Mouse (Mus musculus) limb, embryonic 12.5 days (tissue): ENCODE results near the gene Ace3. TPM values are rescaled to one million over a fixed set of nuclear protein-coding genes. Genes with fewer than 3 reads are reported as not detected.

ENCODE experiments used
- ATAC-seq: fragments of 200-750 bp; cut with Nextera tagmentation; 2 replicates; pipeline ENCODE4 v1.8.0; 2017; ENCODE audit warnings: low read depth, moderate TSS enrichment; ENCODE audit not compliant: insufficient number of reproducible peaks, insufficient read depth, low FRiP score, low TSS enrichment
- H3K27ac ChIP-seq: fragments of 300-500 bp; sonication (generic); 2 replicates; pipeline ENCODE4 v1.5.1; 2016; ENCODE audit warnings: mild to moderate bottlenecking, moderate library complexity
- H3K27me3 ChIP-seq: fragments of 300-500 bp; sonication (generic); 2 replicates; pipeline ENCODE4 v1.6.1; 2016; ENCODE audit warnings: mild to moderate bottlenecking, moderate library complexity
- H3K36me3 ChIP-seq: fragments of 300-500 bp; sonication (generic); 2 replicates; pipeline ENCODE4 v1.6.1; 2016; ENCODE audit warnings: mild to moderate bottlenecking, moderate library complexity
- H3K4me1 ChIP-seq: fragments of 300-500 bp; sonication (generic); replicated peaks from 2 replicates; pipeline ENCODE4 v1.6.1; 2016
- H3K4me2 ChIP-seq: fragments of 300-500 bp; sonication (generic); 2 replicates; pipeline ENCODE4 v1.6.1; 2016; ENCODE audit warnings: mild to moderate bottlenecking, moderate library complexity
- H3K4me3 ChIP-seq: fragments of 300-500 bp; sonication (generic); replicated peaks from 2 replicates; pipeline ENCODE4 v1.5.1; 2016; ENCODE audit warnings: mild to moderate bottlenecking
- H3K9ac ChIP-seq: fragments of 300-500 bp; sonication (generic); replicated peaks from 2 replicates; pipeline ENCODE4 v1.6.1; 2016; ENCODE audit warnings: mild to moderate bottlenecking, moderate library complexity
- H3K9me3 ChIP-seq: fragments of 300-500 bp; sonication (generic); 2 replicates; pipeline ENCODE4 v1.6.1; 2016; ENCODE audit warnings: mild to moderate bottlenecking, moderate library complexity
- WGBS: fragments of 180-500 bp; shearing (Covaris S2); methylation state at CpG from one replicate; pipeline ENCODE4 v1.1.7; 2016; 5-methylcytosine and 5-hydroxymethylcytosine counted together
- polyA plus RNA-seq: library from polyadenylated mRNA; unstranded; fragments of >200 nt; fragmentation: Nextera tagmentation; extraction: Ambion mirVana; gene quantifications from 2 replicates; pipeline ENCODE4 v1.2.1, GENCODE M21; 2016

Gene Ace3
- polyA plus RNA-seq, 1 experiment from 2014 or later = not detected

- Histone ChIP-seq H3K9ac (no peak overlapping the region), H3K4me1 (no peaks in the 10 kb centered on the region), H3K4me3 (no peak overlapping the region), H3K9me3 (no peaks in the 10 kb centered on the region), H3K27me3 (no peaks in the 10 kb centered on the region), H3K4me2 (no peak overlapping the region), H3K27ac (no peak overlapping the region), H3K36me3 (no peaks in the 10 kb centered on the region)
- no peak for ATAC-seq
- 59% methylated on average over 1 of the region's 1 CpGs for WGBS
Measured at GRCm38 (mm10) chr11:105958566-105958965, 35.9 kb upstream of the Ace3 start.

GRCm38 (mm10) chr11:105959355-105959754, 35.1 kb upstream of the Ace3 start:
- Histone ChIP-seq H3K4me3 (no peak overlapping the region), H3K36me3 (no peaks in the 10 kb centered on the region), H3K27me3 (peaks cover 4% of the 10 kb centered on the region; the same call in 1 of the 2 replicates), H3K9me3 (no peaks in the 10 kb centered on the region), H3K27ac (no peak overlapping the region), H3K9ac (no peak overlapping the region), H3K4me2 (no peak overlapping the region), H3K4me1 (no peaks in the 10 kb centered on the region)
- no peak for ATAC-seq
- WGBS = 64% methylated on average over 17 of the region's 17 CpGs

- H3K9me3 ChIP-seq = no peaks in the 10 kb centered on the region
- ATAC-seq = no peak
- H3K4me2 ChIP-seq = no peak overlapping the region
- WGBS = 65% methylated on average over 5 of the region's 5 CpGs
- H3K4me1 ChIP-seq = peaks cover 10% of the 10 kb centered on the region
- no peaks in the 10 kb centered on the region for H3K36me3 ChIP-seq
- H3K4me3 ChIP-seq = no peak overlapping the region
- peaks cover 47% of the 10 kb centered on the region for H3K27me3 ChIP-seq
- H3K9ac ChIP-seq = no peak overlapping the region
- H3K27ac ChIP-seq = no peak overlapping the region
Measured at GRCm38 (mm10) chr11:105964691-105965090, 29.8 kb upstream of the Ace3 start.

- Histone ChIP-seq H3K36me3 (no peaks in the 10 kb centered on the region), H3K27ac (no peak overlapping the region), H3K4me3 (no peak overlapping the region), H3K9me3 (no peaks in the 10 kb centered on the region), H3K4me2 (no peak overlapping the region), H3K4me1 (peaks cover 10% of the 10 kb centered on the region), H3K27me3 (peaks cover 61% of the 10 kb centered on the region), H3K9ac (no peak overlapping the region)
- 68% methylated on average over 4 of the region's 4 CpGs for WGBS
- no peak for ATAC-seq
Measured at GRCm38 (mm10) chr11:105966288-105966687, 28.2 kb upstream of the Ace3 start.

GRCm38 (mm10) chr11:105967741-105968574, 26.5 kb upstream of the Ace3 start, which contains the start of gene Ace:
Ace (plus strand) TSS chr11:105967945.
- under 1% methylated on average over 75 of the region's 76 CpGs for WGBS
- H3K27ac ChIP-seq = no peak within 1 kb of the TSS
- H3K4me3 ChIP-seq = peak within 1 kb of the TSS; percentile 56
- no peaks in the 10 kb centered on the region for H3K9me3 ChIP-seq
- ATAC-seq = peak; percentile 5; the same call in 1 of the 2 replicates
- peak within 1 kb of the TSS; percentile 93 for H3K4me2 ChIP-seq
- H3K36me3 ChIP-seq = no peaks in the 10 kb centered on the region
- H3K4me1 ChIP-seq = peaks cover 10% of the 10 kb centered on the region
- peaks cover 69% of the 10 kb centered on the region for H3K27me3 ChIP-seq
- peak within 1 kb of the TSS; percentile 65 for H3K9ac ChIP-seq

GRCm38 (mm10) chr11:105968948-105969347, 25.5 kb upstream of the Ace3 start:
- Histone ChIP-seq H3K9me3 (no peaks in the 10 kb centered on the region), H3K4me1 (peaks cover 10% of the 10 kb centered on the region), H3K9ac (no peak overlapping the region), H3K36me3 (no peaks in the 10 kb centered on the region), H3K4me2 (peak overlapping the region; percentile 93; the same call in 1 of the 2 replicates), H3K4me3 (no peak overlapping the region), H3K27me3 (peaks cover 68% of the 10 kb centered on the region), H3K27ac (no peak overlapping the region)
- ATAC-seq = no peak
- WGBS = 52% methylated on average over 10 of the region's 10 CpGs

GRCm38 (mm10) chr11:105969516-105969915, 25.0 kb upstream of the Ace3 start:
- no peak for ATAC-seq
- Histone ChIP-seq H3K9me3 (no peaks in the 10 kb centered on the region), H3K36me3 (no peaks in the 10 kb centered on the region), H3K9ac (no peak overlapping the region), H3K27ac (no peak overlapping the region), H3K4me2 (no peak overlapping the region), H3K27me3 (peaks cover 65% of the 10 kb centered on the region), H3K4me1 (peaks cover 10% of the 10 kb centered on the region), H3K4me3 (no peak overlapping the region)
- WGBS = 52% methylated on average over 1 of the region's 1 CpGs

GRCm38 (mm10) chr11:105974593-105974992, 19.9 kb upstream of the Ace3 start:
- H3K27me3 ChIP-seq = peaks cover 35% of the 10 kb centered on the region
- H3K9ac ChIP-seq = no peak overlapping the region
- H3K27ac ChIP-seq = no peak overlapping the region
- no peak overlapping the region for H3K4me2 ChIP-seq
- no peaks in the 10 kb centered on the region for H3K9me3 ChIP-seq
- no peaks in the 10 kb centered on the region for H3K36me3 ChIP-seq
- H3K4me3 ChIP-seq = no peak overlapping the region
- no peak for ATAC-seq
- no peaks in the 10 kb centered on the region for H3K4me1 ChIP-seq
- 97% methylated on average over 6 of the region's 6 CpGs for WGBS

GRCm38 (mm10) chr11:105975050-105975449, 19.4 kb upstream of the Ace3 start:
- H3K9me3 ChIP-seq = no peaks in the 10 kb centered on the region
- H3K4me1 ChIP-seq = no peaks in the 10 kb centered on the region
- no peaks in the 10 kb centered on the region for H3K36me3 ChIP-seq
- no peak overlapping the region for H3K27ac ChIP-seq
- WGBS = 63% methylated on average over 3 of the region's 3 CpGs
- no peak for ATAC-seq
- H3K4me2 ChIP-seq = no peak overlapping the region
- no peak overlapping the region for H3K9ac ChIP-seq
- no peak overlapping the region for H3K4me3 ChIP-seq
- peaks cover 31% of the 10 kb centered on the region for H3K27me3 ChIP-seq

- Histone ChIP-seq H3K4me2 (no peak overlapping the region), H3K4me1 (no peaks in the 10 kb centered on the region), H3K9me3 (no peaks in the 10 kb centered on the region), H3K36me3 (no peaks in the 10 kb centered on the region), H3K27me3 (peaks cover 25% of the 10 kb centered on the region), H3K27ac (no peak overlapping the region), H3K4me3 (no peak overlapping the region), H3K9ac (no peak overlapping the region)
- WGBS = 86% methylated on average over 5 of the region's 5 CpGs
- no peak for ATAC-seq
Measured at GRCm38 (mm10) chr11:105975636-105976035, 18.8 kb upstream of the Ace3 start.

- no peak for ATAC-seq
- no peaks in the 10 kb centered on the region for H3K4me1 ChIP-seq
- H3K9me3 ChIP-seq = no peaks in the 10 kb centered on the region
- H3K27me3 ChIP-seq = peaks cover 12% of the 10 kb centered on the region; the same call in 1 of the 2 replicates
- no peak overlapping the region for H3K9ac ChIP-seq
- no peak overlapping the region for H3K27ac ChIP-seq
- no peak overlapping the region for H3K4me3 ChIP-seq
- no peak overlapping the region for H3K4me2 ChIP-seq
- no peaks in the 10 kb centered on the region for H3K36me3 ChIP-seq
- WGBS = 81% methylated on average over 2 of the region's 2 CpGs
Measured at GRCm38 (mm10) chr11:105978232-105978631, 16.2 kb upstream of the Ace3 start.
